Mouse (Mus musculus) inflammation-experienced regulatory T-cells, adult 16 weeks (primary cell): ENCODE data around the gene Adam22. TPM values are rescaled to one million over a fixed set of nuclear protein-coding genes. Genes with fewer than 3 reads are reported as not detected.

Experiments
- polyA plus RNA-seq: library from polyadenylated mRNA; unstranded; fragments of 100-300 nt; shearing (Covaris generic); gene quantifications from one replicate; pipeline ENCODE4 v1.2.1, GENCODE M21; 2017

The Adam22 gene
- polyA plus RNA-seq: 0.77 TPM

GRCm38 (mm10) chr5:8367614-8368327 lies at the start of gene Adam22:
Gene Adam22, minus strand, starts transcription at chr5:8368160.

GRCm38 (mm10) chr5:8045855-8046254 lies 322.1 kb downstream of the Adam22 start, which contains the start of gene Sri:
Gene Sri, plus strand, starts transcription at chr5:8046078.

Other genes starting within 250 kb of the Adam22 start
- 14.8 TPM for gene Dbf4, start 54.6 kb upstream of the Adam22 start, polyA plus RNA-seq
- 32.7 TPM for gene Slc25a40, start 54.7 kb upstream of the Adam22 start, polyA plus RNA-seq